Mouse (Mus musculus): ENCODE measurements around the gene Stk32c.

GRCm38 (mm10) chr7:139235651-139236358 is 22.7 kb upstream of the Stk32c start:
- no peak for TF ChIP-seq CTCF (IDR thresholded peaks at IDR 0.05; ENCODE audit: control insufficient read depth, insufficient read depth, insufficient replicate concordance, low read depth, low read length)
- no peak for TF ChIP-seq POLR2A (IDR thresholded peaks at IDR 0.05; ENCODE audit: control insufficient read depth, low read depth, low read length)
